Mouse (Mus musculus): ENCODE data around the gene Fbxo22.

GRCm38 (mm10) chr9:55246918-55247317 lies 38.2 kb downstream of the Fbxo22 start:
- TF ChIP-seq CTCF (IDR thresholded peaks at IDR 0.05; ENCODE audit: borderline replicate concordance, control insufficient read depth, extremely low read depth, insufficient read depth, low read length, poor library complexity), result no peak
- no peak for TF ChIP-seq POLR2A (IDR thresholded peaks at IDR 0.05; ENCODE audit: control insufficient read depth, extremely low read depth, insufficient read depth, low read length, poor library complexity)

Data from thymus, adult 2 months (tissue).